Mouse (Mus musculus) cerebellum, adult 2 months (tissue): ENCODE results near the gene Tbxa2r.
A peak's percentile ranks its signal among the peaks of the same experiment; 100 is the strongest.

Source experiments
- CTCF ChIP-seq: fragments of 200-500 bp; IDR thresholded peaks from 2 replicates; pipeline ENCODE4 v1.5.1; 2011; ENCODE audit warnings: low read depth, mild to moderate bottlenecking, control low read depth, low read length, moderate library complexity, borderline replicate concordance; ENCODE audit not compliant: insufficient read depth
- POLR2A ChIP-seq: fragments of 200-500 bp; IDR thresholded peaks from 2 replicates; pipeline ENCODE4 v1.6.1; 2011; ENCODE audit warnings: low read length, control low read depth, borderline replicate concordance; ENCODE audit not compliant: insufficient read depth

- TF ChIP-seq CTCF, result peak; percentile 39; the same call in 1 of the 2 replicates
- no peak for TF ChIP-seq POLR2A
Measured at GRCm38 (mm10) chr10:81344421-81345161, 16.1 kb downstream of the Tbxa2r start.
